Mouse (Mus musculus): ENCODE data around the gene Ppie. TPM values are rescaled to one million over a fixed set of nuclear protein-coding genes. Genes with fewer than 3 reads are reported as not detected.

Ppie gene
- polyA plus RNA-seq, 1 experiment: 65.0 TPM

DNA sequence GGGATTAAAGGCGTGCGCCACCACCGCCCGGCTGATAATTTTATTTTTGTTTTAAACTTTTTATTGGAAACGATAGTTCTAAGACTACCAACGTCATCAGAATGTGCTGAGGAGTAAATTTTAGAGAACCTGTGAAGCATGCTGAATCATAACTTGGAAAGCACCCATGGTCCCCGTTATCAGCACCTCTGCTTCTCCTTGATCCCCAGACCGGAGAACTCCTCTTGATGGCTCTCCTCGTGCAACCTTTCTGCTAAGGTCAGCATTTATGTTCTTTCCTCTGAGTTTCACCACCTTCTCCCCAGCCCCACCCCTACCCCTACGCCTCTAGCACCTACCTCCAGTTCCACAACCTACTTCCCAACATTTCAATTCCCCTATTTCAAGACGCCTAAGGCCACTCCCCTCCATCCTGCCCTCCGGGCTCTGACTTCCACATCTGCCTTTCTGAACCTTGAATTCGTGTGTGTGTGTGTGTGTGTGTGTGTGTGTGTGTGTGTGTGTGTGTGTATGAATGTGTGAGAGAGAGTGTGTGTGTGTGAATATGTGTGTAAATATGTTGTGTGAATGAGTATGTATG lies 56.3 kb downstream of the Ppie start:
- H3K4me2 ChIP-seq (ENCODE audit: low read depth): no peak overlapping the region
- no peak overlapping the region for H3K4me3 ChIP-seq
- H3ac ChIP-seq (ENCODE audit: control insufficient read depth, insufficient read length): no peak overlapping the region
- no peaks in the 10 kb centered on the region for H3K79me2 ChIP-seq (ENCODE audit: control insufficient read depth, insufficient read depth)
- no peaks in the 10 kb centered on the region for H3K36me3 ChIP-seq (ENCODE audit: control insufficient read depth, insufficient read depth)
- TF ChIP-seq MYOG (IDR thresholded peaks at IDR 0.05; ENCODE audit: control insufficient read depth in 1 of 3, insufficient read depth in 1 of 3, insufficient read length in 2 of 3, low read depth in 2 of 3) (no peak), TCF3 (IDR thresholded peaks at IDR 0.05; ENCODE audit: insufficient read length, low read depth) (no peak), POLR2A (IDR thresholded peaks at IDR 0.05; ENCODE audit: insufficient read length, low read depth) (no peak), CEBPB (IDR thresholded peaks at IDR 0.05; ENCODE audit: insufficient read depth, poor library complexity, severe bottlenecking) (no peak), MAX (IDR thresholded peaks at IDR 0.05; ENCODE audit: low read depth) (no peak), POLR2AphosphoS2 (IDR thresholded peaks at IDR 0.05; ENCODE audit: insufficient read length, low read depth) (no peak), SRF (IDR thresholded peaks at IDR 0.05; ENCODE audit: control insufficient read depth, insufficient read length, low read depth) (no peak)
- peaks cover 13% of the 10 kb centered on the region for H3K27me3 ChIP-seq (ENCODE audit: control insufficient read depth, insufficient read depth, insufficient read length)

DNA sequence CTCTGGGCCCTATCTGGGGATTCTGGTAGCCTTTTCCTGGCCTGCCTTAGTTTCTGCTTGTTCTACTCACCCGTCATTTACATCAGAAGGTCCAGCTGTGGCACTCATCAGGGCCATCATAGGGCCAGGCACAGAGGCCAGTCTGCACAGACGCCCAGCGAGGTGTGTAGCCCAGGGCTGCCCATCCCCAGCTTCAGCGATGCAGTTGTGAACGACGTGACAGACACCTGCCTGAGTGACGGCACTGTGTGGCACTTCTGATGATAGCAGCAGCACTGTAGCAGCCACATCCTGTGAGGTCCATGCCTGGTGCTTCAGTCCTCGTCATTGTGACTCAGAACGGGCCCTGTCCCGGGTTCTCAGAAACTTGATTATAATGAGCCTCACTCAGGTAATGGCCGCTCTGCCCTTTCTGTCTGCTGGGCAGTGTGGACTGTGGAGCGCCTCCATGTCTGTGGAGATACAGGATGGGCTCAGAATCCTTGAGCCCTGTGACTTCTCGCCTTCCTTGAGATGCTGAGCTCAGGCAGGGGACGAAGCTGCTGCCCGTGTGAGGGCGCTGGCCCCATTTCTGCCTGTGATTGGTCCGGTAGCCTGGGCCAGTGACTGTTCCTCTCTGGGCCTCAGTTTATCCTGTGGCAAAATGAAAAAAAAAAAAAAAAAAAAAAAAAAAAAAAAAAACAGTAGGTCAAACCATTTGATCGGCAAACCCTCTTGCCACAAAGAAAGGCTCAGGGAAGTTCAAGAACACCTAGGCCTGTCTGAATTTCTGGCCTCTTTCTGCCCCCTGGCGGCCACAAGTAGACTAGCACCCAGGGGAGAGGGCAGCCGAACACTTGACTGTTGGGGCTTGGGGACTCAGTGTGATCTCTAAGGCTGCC lies 57.2 kb downstream of the Ppie start:
- Histone ChIP-seq H3K4me2 (ENCODE audit: low read depth) (no peak overlapping the region), H3K79me2 (ENCODE audit: control insufficient read depth, insufficient read depth) (no peaks in the 10 kb centered on the region), H3ac (ENCODE audit: control insufficient read depth, insufficient read length) (no peak overlapping the region), H3K27me3 (ENCODE audit: control insufficient read depth, insufficient read depth, insufficient read length) (peaks cover 13% of the 10 kb centered on the region), H3K36me3 (ENCODE audit: control insufficient read depth, insufficient read depth) (no peaks in the 10 kb centered on the region), H3K4me3 (no peak overlapping the region)
- TF ChIP-seq MAX (IDR thresholded peaks at IDR 0.05; ENCODE audit: low read depth) (no peak), E2F4 (IDR thresholded peaks at IDR 0.05; ENCODE audit: insufficient read depth) (no peak), REST (IDR thresholded peaks at IDR 0.05; ENCODE audit: insufficient read depth, insufficient read length) (no peak), SRF (IDR thresholded peaks at IDR 0.05; ENCODE audit: control insufficient read depth, insufficient read length, low read depth) (no peak), TCF12 (IDR thresholded peaks at IDR 0.05; ENCODE audit: insufficient read depth, poor library complexity, severe bottlenecking) (no peak), MYOD1 (IDR thresholded peaks at IDR 0.05; ENCODE audit: control insufficient read depth in 1 of 3, insufficient read length in 2 of 3, low read depth in 2 of 3) (no peak), POLR2AphosphoS2 (IDR thresholded peaks at IDR 0.05; ENCODE audit: insufficient read length, low read depth) (no peak), CEBPB (IDR thresholded peaks at IDR 0.05; ENCODE audit: insufficient read depth, poor library complexity, severe bottlenecking) (no peak), MYOG (IDR thresholded peaks at IDR 0.05; ENCODE audit: control insufficient read depth in 1 of 3, insufficient read depth in 1 of 3, insufficient read length in 2 of 3, low read depth in 2 of 3) (no peak), POLR2A (IDR thresholded peaks at IDR 0.05; ENCODE audit: insufficient read length, low read depth) (no peak)

DNA sequence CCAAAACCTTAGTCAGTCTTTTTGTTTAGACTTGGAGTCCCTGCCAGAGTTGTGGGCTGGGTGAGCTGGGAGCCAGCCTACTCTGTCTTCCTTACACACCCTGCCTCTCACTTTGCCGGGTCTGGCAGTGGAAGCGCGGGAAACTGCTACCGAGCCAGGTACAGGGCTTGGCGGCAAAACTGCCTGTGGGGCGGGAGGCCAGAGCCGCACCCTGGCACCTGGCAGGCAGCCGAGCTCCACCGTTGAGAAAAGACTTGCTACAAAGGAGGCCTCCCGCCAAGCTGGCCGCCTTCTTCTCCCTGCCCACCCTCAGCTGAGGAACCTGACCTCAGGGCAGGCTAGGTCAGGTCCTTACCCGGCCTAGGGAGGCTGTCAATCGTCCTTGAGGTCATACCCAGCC lies 59.0 kb downstream of the Ppie start:
- no peak for TF ChIP-seq TCF3 (IDR thresholded peaks at IDR 0.05; ENCODE audit: insufficient read length, low read depth)
- TF ChIP-seq POLR2A (IDR thresholded peaks at IDR 0.05; ENCODE audit: insufficient read length, low read depth): no peak
- TF ChIP-seq E2F4 (IDR thresholded peaks at IDR 0.05; ENCODE audit: insufficient read depth): no peak
- no peak for TF ChIP-seq CEBPB (IDR thresholded peaks at IDR 0.05; ENCODE audit: insufficient read depth, poor library complexity, severe bottlenecking)
- TF ChIP-seq REST (IDR thresholded peaks at IDR 0.05; ENCODE audit: insufficient read depth, insufficient read length): no peak
- TF ChIP-seq TCF12 (IDR thresholded peaks at IDR 0.05; ENCODE audit: insufficient read depth, poor library complexity, severe bottlenecking): no peak
- TF ChIP-seq POLR2AphosphoS2 (IDR thresholded peaks at IDR 0.05; ENCODE audit: insufficient read length, low read depth): no peak
- no peak for TF ChIP-seq MYOG (IDR thresholded peaks at IDR 0.05; ENCODE audit: control insufficient read depth in 1 of 3, insufficient read depth in 1 of 3, insufficient read length in 2 of 3, low read depth in 2 of 3)
- Histone ChIP-seq H3K27me3 (ENCODE audit: control insufficient read depth, insufficient read depth, insufficient read length) (peaks cover 13% of the 10 kb centered on the region), H3K36me3 (ENCODE audit: control insufficient read depth, insufficient read depth) (no peaks in the 10 kb centered on the region), H3K79me2 (ENCODE audit: control insufficient read depth, insufficient read depth) (no peaks in the 10 kb centered on the region), H3K4me3 (no peak overlapping the region), H3K4me2 (ENCODE audit: low read depth) (no peak overlapping the region), H3ac (ENCODE audit: control insufficient read depth, insufficient read length) (no peak overlapping the region)

DNA sequence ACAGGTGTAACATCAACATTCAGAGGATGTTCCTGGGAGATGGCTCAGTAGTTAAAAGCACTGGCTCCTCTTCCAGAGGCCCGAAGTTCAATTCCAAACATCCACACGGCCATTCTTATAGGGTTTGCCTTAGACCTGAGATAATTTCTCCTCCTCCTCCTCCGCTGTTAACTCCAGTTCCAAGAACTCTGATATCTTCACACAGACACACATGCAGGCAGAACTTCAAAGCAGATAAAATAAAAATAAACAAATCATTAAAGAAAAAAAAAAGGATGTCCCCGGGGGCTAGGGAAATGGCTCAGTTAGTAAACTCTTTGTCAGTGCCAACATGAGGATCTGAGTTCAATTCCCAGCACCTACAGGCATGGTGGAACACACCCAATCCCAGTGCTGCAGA lies 61.5 kb downstream of the Ppie start:
- Histone ChIP-seq H3K4me2 (ENCODE audit: low read depth) (no peak overlapping the region), H3K27me3 (ENCODE audit: control insufficient read depth, insufficient read depth, insufficient read length) (peaks cover 25% of the 10 kb centered on the region), H3K36me3 (ENCODE audit: control insufficient read depth, insufficient read depth) (no peaks in the 10 kb centered on the region), H3ac (ENCODE audit: control insufficient read depth, insufficient read length) (no peak overlapping the region), H3K79me2 (ENCODE audit: control insufficient read depth, insufficient read depth) (no peaks in the 10 kb centered on the region), H3K4me3 (no peak overlapping the region)
- no peak for TF ChIP-seq MAX (IDR thresholded peaks at IDR 0.05; ENCODE audit: low read depth)
- no peak for TF ChIP-seq MYOG (IDR thresholded peaks at IDR 0.05; ENCODE audit: control insufficient read depth in 1 of 3, insufficient read depth in 1 of 3, insufficient read length in 2 of 3, low read depth in 2 of 3)
- no peak for TF ChIP-seq CEBPB (IDR thresholded peaks at IDR 0.05; ENCODE audit: insufficient read depth, poor library complexity, severe bottlenecking)
- TF ChIP-seq TCF3 (IDR thresholded peaks at IDR 0.05; ENCODE audit: insufficient read length, low read depth): no peak
- TF ChIP-seq TCF12 (IDR thresholded peaks at IDR 0.05; ENCODE audit: insufficient read depth, poor library complexity, severe bottlenecking): no peak
- no peak for TF ChIP-seq REST (IDR thresholded peaks at IDR 0.05; ENCODE audit: insufficient read depth, insufficient read length)
- TF ChIP-seq POLR2AphosphoS2 (IDR thresholded peaks at IDR 0.05; ENCODE audit: insufficient read length, low read depth): no peak

Other genes starting within 250 kb of the Ppie start
- gene Mfsd2a, start 178.8 kb downstream of the Ppie start, polyA plus RNA-seq (2012; fragmentation: generic; extraction: Trizol): 7.5 TPM
- 9.6 TPM for gene Mycl, start 144.3 kb downstream of the Ppie start, polyA plus RNA-seq (2012; fragmentation: generic; extraction: Trizol)
- gene Trit1, start 123.4 kb downstream of the Ppie start, polyA plus RNA-seq (2012; fragmentation: generic; extraction: Trizol): 14.2 TPM
- gene Bmp8b, start 34.8 kb downstream of the Ppie start, polyA plus RNA-seq (2012; fragmentation: generic; extraction: Trizol): 0.02 TPM
- gene Oxct2b, start 23.7 kb downstream of the Ppie start, polyA plus RNA-seq (2012; fragmentation: generic; extraction: Trizol): not detected
- gene Hpcal4, start 43.3 kb upstream of the Ppie start, polyA plus RNA-seq (2012; fragmentation: generic; extraction: Trizol): not detected
- not detected for gene Nt5c1a, start 61.6 kb upstream of the Ppie start, polyA plus RNA-seq (2012; fragmentation: generic; extraction: Trizol)
- 30.2 TPM for gene Heyl, start 93.6 kb upstream of the Ppie start, polyA plus RNA-seq (2012; fragmentation: generic; extraction: Trizol)
- 154 TPM for gene Pabpc4, start 122.4 kb upstream of the Ppie start, polyA plus RNA-seq (2012; fragmentation: generic; extraction: Trizol)
- 0.04 TPM for gene Oxct2a, start 183.7 kb upstream of the Ppie start, polyA plus RNA-seq (2012; fragmentation: generic; extraction: Trizol)
- 1.2 TPM for gene Bmp8a, start 203.3 kb upstream of the Ppie start, polyA plus RNA-seq (2012; fragmentation: generic; extraction: Trizol)